Mouse (Mus musculus): ENCODE measurements around the gene Hvcn1.

Hvcn1 gene

GRCm38 (mm10) chr5:122235196-122235836 lies 28.7 kb downstream of the Hvcn1 start:
- DNase-seq, result no peak

GRCm38 (mm10) chr5:122237200-122237599 lies 30.6 kb downstream of the Hvcn1 start:
- DNase-seq, result no peak

- no peak for DNase-seq
These were observed 33.0 kb downstream of the Hvcn1 start for GRCm38 (mm10) chr5:122239618-122240017.

GRCm38 (mm10) chr5:122240521-122240920 lies 33.9 kb downstream of the Hvcn1 start:
- peak; percentile 59 for DNase-seq

GRCm38 (mm10) chr5:122240989-122241388 lies 34.4 kb downstream of the Hvcn1 start:
- no peak for DNase-seq

- no peak for DNase-seq
These were observed 36.0 kb downstream of the Hvcn1 start for GRCm38 (mm10) chr5:122242521-122243123.

- DNase-seq, result no peak
These were observed 37.3 kb downstream of the Hvcn1 start for GRCm38 (mm10) chr5:122243781-122244523.

- no peak for DNase-seq
These were observed 38.6 kb downstream of the Hvcn1 start for GRCm38 (mm10) chr5:122245186-122245585.

- DNase-seq, result no peak
These were observed 40.1 kb downstream of the Hvcn1 start for GRCm38 (mm10) chr5:122246547-122247167.

- no peak for DNase-seq
These were observed 40.9 kb downstream of the Hvcn1 start for GRCm38 (mm10) chr5:122247529-122247928.

- DNase-seq, result no peak
These were observed 41.3 kb downstream of the Hvcn1 start for GRCm38 (mm10) chr5:122247934-122248333.

GRCm38 (mm10) chr5:122249281-122249680 lies 42.7 kb downstream of the Hvcn1 start:
- no peak for DNase-seq

- DNase-seq, result no peak
These were observed 45.4 kb downstream of the Hvcn1 start for GRCm38 (mm10) chr5:122251895-122252606.

GRCm38 (mm10) chr5:122258027-122258741 lies 51.6 kb downstream of the Hvcn1 start:
- DNase-seq, result no peak

GRCm38 (mm10) chr5:122262104-122262503 lies 55.5 kb downstream of the Hvcn1 start:
- no peak for DNase-seq

GRCm38 (mm10) chr5:122263933-122264905 lies 57.6 kb downstream of the Hvcn1 start, which contains the start of gene Tctn1:
Gene Tctn1 (minus strand): TSS chr5:122264460.
- DNase-seq, result peak; percentile 94

- no peak for DNase-seq
These were observed 58.6 kb downstream of the Hvcn1 start for GRCm38 (mm10) chr5:122265187-122265586.

GRCm38 (mm10) chr5:122265942-122266341 lies 59.3 kb downstream of the Hvcn1 start:
- no peak for DNase-seq

GRCm38 (mm10) chr5:122267136-122267535 lies 60.5 kb downstream of the Hvcn1 start:
- DNase-seq, result no peak

GRCm38 (mm10) chr5:122267899-122268298 lies 61.3 kb downstream of the Hvcn1 start:
- DNase-seq, result peak; percentile 83
